In genomic region chr12:64937493-64937892, GRCm38 (mm10) we compare ENCODE assay signal across 8 mouse cellular contexts. TPM values are rescaled to one million over a fixed set of nuclear protein-coding genes. Genes with fewer than 3 reads are reported as not detected.
A peak's percentile ranks its signal among the peaks of the same experiment; 100 is the strongest.
DNase-seq lines count a peak whose midpoint lies in the region; ATAC-seq and TF ChIP-seq lines count a peak whose summit lies in the region.

No protein-coding gene starts in this region.

- H3K4me3 ChIP-seq in kidney, adult 2 months (ENCODE audit: insufficient read depth, low read depth, low read length), result no peak overlapping the region
- no peak overlapping the region for H3K4me3 ChIP-seq in kidney, embryonic 14.5 days (ENCODE audit: low read length)
- H3K4me3 ChIP-seq in hindbrain, embryonic 10.5 days, result no peak overlapping the region

- H3K4me1 ChIP-seq in kidney, adult 2 months (ENCODE audit: control insufficient read depth, insufficient read depth, low read length), result no peaks in the 10 kb centered on the region
- no peaks in the 10 kb centered on the region for H3K4me1 ChIP-seq in kidney, embryonic 14.5 days (ENCODE audit: control insufficient read depth, insufficient read depth, low read length)
- H3K4me1 ChIP-seq in hindbrain, embryonic 10.5 days (replicated peaks), result no peaks in the 10 kb centered on the region

- H3K27ac ChIP-seq in kidney, adult 2 months (ENCODE audit: insufficient read depth, low read depth, low read length), result no peak overlapping the region
- H3K27ac ChIP-seq in kidney, embryonic 14.5 days (ENCODE audit: low read depth, low read length), result no peak overlapping the region
- no peak overlapping the region for H3K27ac ChIP-seq in hindbrain, embryonic 10.5 days

- no peak for ATAC-seq in kidney, embryonic 14.5 days (ENCODE audit: low FRiP score, low TSS enrichment)
- ATAC-seq in CD4-positive, CD25-positive, alpha-beta regulatory T cell, adult 4 months, result peak; percentile 75
- ATAC-seq in megakaryocyte progenitor cell, adult 5-6 weeks (replicated peaks; ENCODE audit: poor library complexity), result peak; percentile 92

- peak; percentile 40 for DNase-seq in kidney, adult 2 months
- peak; percentile 11 for DNase-seq in c-Kit-positive CD71-positive TER-119-negative erythroid progenitor cells, embryonic 14.5 days (ENCODE audit: low read depth)
- DNase-seq in heart, adult 8-10 months (ENCODE audit: low spot score), result no peak
- no peak for DNase-seq in yolk sac, embryonic 10.5 days (ENCODE audit: low spot score)
- no peak for DNase-seq in hindbrain, embryonic 10.5 days (ENCODE audit: low spot score)

- no peak overlapping the region for H3K9ac ChIP-seq in kidney, embryonic 14.5 days (ENCODE audit: low read depth, low read length)

- WGBS in kidney, adult 2 months, result 80% methylated on average over 2 of the region's 2 CpGs
- 90% methylated on average over 2 of the region's 2 CpGs for WGBS in kidney, embryonic 14.5 days
- WGBS in hindbrain, embryonic 10.5 days, result 93% methylated on average over 2 of the region's 2 CpGs

- TF ChIP-seq CTCF in kidney, adult 2 months (conservative IDR thresholded peaks at IDR 0.05; ENCODE audit: insufficient read depth, insufficient read length, low read depth, low read length), result peak; percentile 30

- no peaks in the 10 kb centered on the region; the same call in 1 of the 2 replicates for H3K36me3 ChIP-seq in kidney, adult 2 months (ENCODE audit: control insufficient read depth, insufficient read depth, low read length)
- peaks cover 3% of the 10 kb centered on the region; the same call in 1 of the 2 replicates for H3K36me3 ChIP-seq in kidney, embryonic 14.5 days (ENCODE audit: control insufficient read depth, insufficient read depth, low read length)
- peaks cover 13% of the 10 kb centered on the region for H3K36me3 ChIP-seq in hindbrain, embryonic 10.5 days

- TF ChIP-seq POLR2A in kidney, adult 2 months (IDR thresholded peaks at IDR 0.05; ENCODE audit: low read depth, low read length), result no peak

- no peak overlapping the region for H3K4me2 ChIP-seq in kidney, embryonic 14.5 days (replicated peaks; ENCODE audit: low read depth, low read length)

- no peaks in the 10 kb centered on the region for H3K9me3 ChIP-seq in kidney, embryonic 14.5 days (ENCODE audit: control insufficient read depth, low read length)
- no peaks in the 10 kb centered on the region for H3K9me3 ChIP-seq in hindbrain, embryonic 10.5 days

- H3K27me3 ChIP-seq in kidney, adult 2 months (replicated peaks; ENCODE audit: control insufficient read depth, insufficient read depth, low read length), result no peaks in the 10 kb centered on the region
- no peaks in the 10 kb centered on the region for H3K27me3 ChIP-seq in kidney, embryonic 14.5 days (ENCODE audit: control insufficient read depth, insufficient read depth, low read length)
- H3K27me3 ChIP-seq in hindbrain, embryonic 10.5 days (ENCODE audit: insufficient read depth, poor library complexity, severe bottlenecking), result no peaks in the 10 kb centered on the region

RNA-seq across cellular contexts. Expression of gene Gm527, which starts 19.8 kb away (rescaled TPM):
- polyA plus RNA-seq in kidney, adult 2 months (2012; rRNA removed), result 0.33 and 0.50 TPM in 2 replicates
- 2.9 and 4.8 TPM in 2 replicates for polyA plus RNA-seq in kidney, embryonic 14.5 days (2014; fragmentation: Nextera tagmentation; extraction: Ambion mirVana)
- polyA plus RNA-seq in CD4-positive, CD25-positive, alpha-beta regulatory T cell, adult 4 months (2017; shearing (Covaris generic)), result under 1 TPM; 0.66 to 0.92 TPM
- 0.86 and 1.6 TPM in 2 replicates for total RNA-seq in megakaryocyte progenitor cell, adult 5-6 weeks (2015)
- total RNA-seq in megakaryocyte progenitor cell, adult 5-6 weeks (2017), result 0.42 and 1.3 TPM in 2 replicates
- total RNA-seq in heart, adult 8-10 months (2022), result 1 to 10 TPM; 1.8 to 3.3 (median 2.9) TPM
- 2.8 and 3.0 TPM in 2 replicates for polyA plus RNA-seq in hindbrain, embryonic 10.5 days (2016; fragmentation: Nextera tagmentation; extraction: Ambion mirVana)

RNA-seq across cellular contexts. Expression of gene Klhl28, which starts 27.8 kb away (rescaled TPM):
- 1.4 and 2.2 TPM in 2 replicates for polyA plus RNA-seq in kidney, adult 2 months (2012; rRNA removed)
- polyA plus RNA-seq in kidney, embryonic 14.5 days (2014; fragmentation: Nextera tagmentation; extraction: Ambion mirVana), result 9.8 and 14.3 TPM in 2 replicates
- polyA plus RNA-seq in CD4-positive, CD25-positive, alpha-beta regulatory T cell, adult 4 months (2017; shearing (Covaris generic)), result 10 to 100 TPM; 27.5 to 31.9 TPM
- total RNA-seq in megakaryocyte progenitor cell, adult 5-6 weeks (2015), result 11.8 and 15.3 TPM in 2 replicates
- 9.2 and 9.4 TPM in 2 replicates for total RNA-seq in megakaryocyte progenitor cell, adult 5-6 weeks (2017)
- total RNA-seq in heart, adult 8-10 months (2022), result 10 to 100 TPM in 3 of 4 experiments, 1 to 10 TPM in 1; 8.8 to 14.1 (median 11.0) TPM
- polyA plus RNA-seq in hindbrain, embryonic 10.5 days (2016; fragmentation: Nextera tagmentation; extraction: Ambion mirVana), result 10.6 and 12.6 TPM in 2 replicates

RNA-seq across cellular contexts. Expression of gene Togaram1, which starts 28.1 kb away (rescaled TPM):
- 4.8 and 5.8 TPM in 2 replicates for polyA plus RNA-seq in kidney, adult 2 months (2012; rRNA removed)
- 27.5 and 42.5 TPM in 2 replicates for polyA plus RNA-seq in kidney, embryonic 14.5 days (2014; fragmentation: Nextera tagmentation; extraction: Ambion mirVana)
- 10 to 100 TPM; 21.0 to 23.1 TPM for polyA plus RNA-seq in CD4-positive, CD25-positive, alpha-beta regulatory T cell, adult 4 months (2017; shearing (Covaris generic))
- total RNA-seq in megakaryocyte progenitor cell, adult 5-6 weeks (2015), result 38.5 and 41.0 TPM in 2 replicates
- 39.9 and 48.6 TPM in 2 replicates for total RNA-seq in megakaryocyte progenitor cell, adult 5-6 weeks (2017)
- 10 to 100 TPM in 1 of 4 experiments, 1 to 10 TPM in 3; 9.3 to 13.6 (median 9.7) TPM for total RNA-seq in heart, adult 8-10 months (2022)
- 22.2 and 28.7 TPM in 2 replicates for polyA plus RNA-seq in hindbrain, embryonic 10.5 days (2016; fragmentation: Nextera tagmentation; extraction: Ambion mirVana)

Comparison
In these comparisons a context has a peak if more than half of its experiments do, and no peak if none do; other contexts are left out.
1. DNase-seq: peak in kidney, adult 2 months (single experiment) and c-Kit-positive CD71-positive TER-119-negative erythroid progenitor cells, embryonic 14.5 days (single experiment); none in heart, adult 8-10 months (single experiment), yolk sac, embryonic 10.5 days (single experiment) and hindbrain, embryonic 10.5 days (single experiment).